Mouse (Mus musculus): Measurements from ENCODE around the gene 1500009C09Rik.
"Not testable (repeated sequence)": the region's sequence is repeated elsewhere in the genome, so short reads cannot be mapped to it uniquely, and the experiment has no call there.

The 1500009C09Rik gene

GRCm38 (mm10) chr15:82218778-82219666 lies 33.2 kb upstream of the 1500009C09Rik start:
- DNase-seq (ENCODE audit: low spot score in 2 of 2) = peak; percentile 71 to 80

- no peak for DNase-seq (ENCODE audit: low spot score in 2 of 2)
These were observed 32.1 kb upstream of the 1500009C09Rik start for GRCm38 (mm10) chr15:82220003-82220675.

GRCm38 (mm10) chr15:82221104-82221860 lies 30.9 kb upstream of the 1500009C09Rik start:
- DNase-seq (ENCODE audit: low spot score in 2 of 2) = no peak

GRCm38 (mm10) chr15:82223251-82223650 lies 28.9 kb upstream of the 1500009C09Rik start:
- DNase-seq (ENCODE audit: low spot score in 2 of 2) = no peak

GRCm38 (mm10) chr15:82223657-82224601 lies 28.3 kb upstream of the 1500009C09Rik start, which contains the start of gene Tnfrsf13c:
Gene Tnfrsf13c, minus strand, starts transcription at chr15:82224369.
- peak; percentile 80 to 88 for DNase-seq (ENCODE audit: low spot score in 2 of 2)

- peak in 1 of 2 experiments; percentile 65 for DNase-seq (ENCODE audit: low spot score in 2 of 2)
These were observed 27.5 kb upstream of the 1500009C09Rik start for GRCm38 (mm10) chr15:82224602-82225215.

GRCm38 (mm10) chr15:82225769-82226168 lies 26.4 kb upstream of the 1500009C09Rik start:
- peak in 1 of 2 experiments; percentile 62 for DNase-seq (ENCODE audit: low spot score in 2 of 2)

- DNase-seq (ENCODE audit: low spot score in 2 of 2) = peak; percentile 65 to 78
These were observed 22.6 kb upstream of the 1500009C09Rik start for GRCm38 (mm10) chr15:82229542-82230045.

- peak in 1 of 2 experiments; percentile 63 for DNase-seq (ENCODE audit: low spot score in 2 of 2)
These were observed 22.0 kb upstream of the 1500009C09Rik start for GRCm38 (mm10) chr15:82230098-82230611.

- DNase-seq (ENCODE audit: low spot score in 2 of 2) = no peak
These were observed 21.1 kb upstream of the 1500009C09Rik start for GRCm38 (mm10) chr15:82231100-82231499.

GRCm38 (mm10) chr15:82231591-82232378 lies 20.4 kb upstream of the 1500009C09Rik start:
- DNase-seq (ENCODE audit: low spot score in 2 of 2) = peak in 1 of 2 experiments; percentile 63

- DNase-seq (ENCODE audit: low spot score in 2 of 2) = peak in 1 of 2 experiments; percentile 68
These were observed 19.5 kb upstream of the 1500009C09Rik start for GRCm38 (mm10) chr15:82232651-82233050.

GRCm38 (mm10) chr15:82235661-82236060 lies 16.5 kb upstream of the 1500009C09Rik start:
- no peak for DNase-seq (ENCODE audit: low spot score in 2 of 2)

GRCm38 (mm10) chr15:82236565-82236964 lies 15.6 kb upstream of the 1500009C09Rik start:
- peak; percentile 85 to 94 for DNase-seq (ENCODE audit: low spot score in 2 of 2)

- peak in 1 of 2 experiments; percentile 57 for DNase-seq (ENCODE audit: low spot score in 2 of 2)
These were observed 8.9 kb upstream of the 1500009C09Rik start for GRCm38 (mm10) chr15:82243311-82243710.

GRCm38 (mm10) chr15:82243742-82244114 lies 8.5 kb upstream of the 1500009C09Rik start:
- no peak for DNase-seq (ENCODE audit: low spot score in 2 of 2)

- DNase-seq (ENCODE audit: low spot score in 2 of 2) = peak; percentile 94 to 98
These were observed 7.9 kb upstream of the 1500009C09Rik start, which contains the start of gene Cenpm for GRCm38 (mm10) chr15:82244115-82244804. Gene Cenpm, minus strand, starts transcription at chr15:82244748.

- not testable (repeated sequence) for DNase-seq (ENCODE audit: low spot score in 2 of 2)
These were observed 7.4 kb upstream of the 1500009C09Rik start for GRCm38 (mm10) chr15:82244805-82245161.

All from spleen, postnatal 4 days (tissue).